Comparison of ENCODE assay signal across 25 mouse cellular contexts in genomic region chr15:68620417-68621214, GRCm38 (mm10).
DNase-seq lines count a peak whose midpoint lies in the region; ATAC-seq and TF ChIP-seq lines count a peak whose summit lies in the region.
"Had no signal": no experiment of that assay in that cellular context is flagged by ENCODE, and none has a peak within 500 bp of the region (broad histone marks: within the 10 kb centered on the region; RNA-seq: fewer than 3 reads in every experiment).

No protein-coding gene starts in this region.

- DNase-seq in embryonic facial prominence, embryonic 14.5 days (ENCODE audit: low spot score): peak; percentile 21
- DNase-seq in embryonic facial prominence, embryonic 10.5 days (ENCODE audit: low spot score): no peak
- no peak for DNase-seq in midbrain, postnatal 0 days (ENCODE audit: low spot score)
- DNase-seq in brain, embryonic 14.5 days (ENCODE audit: low read depth): peak; percentile 25
- peak; percentile 6 for DNase-seq in retina, embryonic 14.5 days (ENCODE audit: low spot score)
- DNase-seq in cerebellum, postnatal 36 days: no peak
- no peak for DNase-seq in lung, postnatal 36 days
- DNase-seq: adrenal gland, postnatal 10 days; adrenal gland, postnatal 36 days; cerebellum, adult 11 months; cerebellum, adult 2 months; cerebellum, adult 9-11 months; cerebellum, postnatal 25 days; forebrain, postnatal 0 days; gastrocnemius, adult 2 months; gastrocnemius, postnatal 14 days; heart, adult 11 months had no signal

- H3K4me3 ChIP-seq in embryonic facial prominence, embryonic 14.5 days (ENCODE audit: low read depth, low read length): no peak overlapping the region
- H3K4me3 ChIP-seq in embryonic facial prominence, embryonic 10.5 days: no peak overlapping the region
- H3K4me3 ChIP-seq in midbrain, embryonic 12.5 days: no peak overlapping the region
- no peak overlapping the region for H3K4me3 ChIP-seq in midbrain, postnatal 0 days (ENCODE audit: low read depth, low read length)
- H3K4me3 ChIP-seq: embryonic facial prominence, embryonic 12.5 days; erythroblast, embryonic 14.5 days; gastrocnemius, adult 2 months; hindbrain, embryonic 12.5 days; hindbrain, embryonic 15.5 days had no signal

- no peak overlapping the region for H3K4me2 ChIP-seq in embryonic facial prominence, embryonic 14.5 days (ENCODE audit: low read depth, low read length)
- H3K4me2 ChIP-seq in midbrain, embryonic 12.5 days (replicated peaks): no peak overlapping the region
- H3K4me2 ChIP-seq in midbrain, postnatal 0 days (ENCODE audit: low read depth, low read length, poor library complexity, severe bottlenecking): no peak overlapping the region
- H3K4me2 ChIP-seq: embryonic facial prominence, embryonic 12.5 days; heart, embryonic 11.5 days; hindbrain, embryonic 12.5 days; hindbrain, embryonic 15.5 days had no signal

- no peaks in the 10 kb centered on the region for H3K36me3 ChIP-seq in embryonic facial prominence, embryonic 14.5 days (ENCODE audit: control insufficient read depth, insufficient read depth, low read length)
- no peaks in the 10 kb centered on the region for H3K36me3 ChIP-seq in embryonic facial prominence, embryonic 10.5 days (replicated peaks)
- no peaks in the 10 kb centered on the region for H3K36me3 ChIP-seq in midbrain, embryonic 12.5 days
- no peaks in the 10 kb centered on the region for H3K36me3 ChIP-seq in midbrain, postnatal 0 days (ENCODE audit: insufficient read depth, low read length)
- H3K36me3 ChIP-seq: embryonic facial prominence, embryonic 12.5 days; hindbrain, embryonic 12.5 days; hindbrain, embryonic 15.5 days had no signal

- no peak overlapping the region for H3K9ac ChIP-seq in embryonic facial prominence, embryonic 14.5 days (ENCODE audit: low read depth, low read length)
- H3K9ac ChIP-seq in midbrain, embryonic 12.5 days (replicated peaks): no peak overlapping the region
- H3K9ac ChIP-seq in midbrain, postnatal 0 days (replicated peaks; ENCODE audit: low read length, poor library complexity, severe bottlenecking): no peak overlapping the region
- H3K9ac ChIP-seq: embryonic facial prominence, embryonic 12.5 days; forebrain, postnatal 0 days; hindbrain, embryonic 12.5 days; hindbrain, embryonic 15.5 days had no signal

- TF ChIP-seq POLR2A in brain, embryonic 14.5 days (IDR thresholded peaks at IDR 0.05; ENCODE audit: borderline replicate concordance, extremely low read depth, insufficient read depth, insufficient read length, poor library complexity, severe bottlenecking): no peak

- H3K9me3 ChIP-seq in embryonic facial prominence, embryonic 14.5 days (ENCODE audit: control insufficient read depth, low read length): no peaks in the 10 kb centered on the region
- H3K9me3 ChIP-seq in embryonic facial prominence, embryonic 10.5 days: no peaks in the 10 kb centered on the region
- no peaks in the 10 kb centered on the region for H3K9me3 ChIP-seq in midbrain, embryonic 12.5 days
- H3K9me3 ChIP-seq in midbrain, postnatal 0 days (ENCODE audit: low read length): no peaks in the 10 kb centered on the region
- H3K9me3 ChIP-seq: embryonic facial prominence, embryonic 12.5 days; hindbrain, embryonic 12.5 days; hindbrain, embryonic 15.5 days had no signal

- ATAC-seq in embryonic facial prominence, embryonic 14.5 days (ENCODE audit: low read depth): peak; percentile 79; the same call in 1 of the 2 replicates
- ATAC-seq in midbrain, embryonic 12.5 days (ENCODE audit: low FRiP score, low read depth): peak; percentile 49; the same call in 1 of the 2 replicates
- ATAC-seq in midbrain, postnatal 0 days (ENCODE audit: low FRiP score): no peak
- ATAC-seq: forebrain, embryonic 14.5 days; forebrain, postnatal 0 days; Patski had no signal

- H3K27me3 ChIP-seq in embryonic facial prominence, embryonic 14.5 days (replicated peaks; ENCODE audit: control insufficient read depth, insufficient read depth, low read length): no peaks in the 10 kb centered on the region
- H3K27me3 ChIP-seq in embryonic facial prominence, embryonic 10.5 days (replicated peaks; ENCODE audit: low read depth, poor library complexity, severe bottlenecking): no peaks in the 10 kb centered on the region
- H3K27me3 ChIP-seq in midbrain, embryonic 12.5 days: no peaks in the 10 kb centered on the region
- H3K27me3 ChIP-seq in midbrain, postnatal 0 days (ENCODE audit: insufficient read depth, low read length): no peaks in the 10 kb centered on the region
- H3K27me3 ChIP-seq: embryonic facial prominence, embryonic 12.5 days; hindbrain, embryonic 12.5 days; hindbrain, embryonic 15.5 days had no signal

- no peak for TF ChIP-seq CTCF in midbrain, postnatal 0 days (IDR thresholded peaks at IDR 0.05)
- TF ChIP-seq CTCF in brain, embryonic 14.5 days (IDR thresholded peaks at IDR 0.05; ENCODE audit: borderline replicate concordance, extremely low read depth, insufficient read depth, insufficient read length): no peak

- WGBS in embryonic facial prominence, embryonic 14.5 days: 63% methylated on average over 6 of the region's 6 CpGs
- WGBS in embryonic facial prominence, embryonic 10.5 days: 71% methylated on average over 6 of the region's 6 CpGs
- WGBS in midbrain, embryonic 12.5 days: 55% methylated on average over 6 of the region's 6 CpGs
- WGBS in midbrain, postnatal 0 days: 66% methylated on average over 6 of the region's 6 CpGs

- no peak overlapping the region for H3K27ac ChIP-seq in embryonic facial prominence, embryonic 14.5 days (replicated peaks; ENCODE audit: low read depth, low read length)
- H3K27ac ChIP-seq in embryonic facial prominence, embryonic 10.5 days (replicated peaks): no peak overlapping the region
- no peak overlapping the region for H3K27ac ChIP-seq in midbrain, embryonic 12.5 days (replicated peaks)
- no peak overlapping the region for H3K27ac ChIP-seq in midbrain, postnatal 0 days (ENCODE audit: low read depth, low read length)
- H3K27ac ChIP-seq: embryonic facial prominence, embryonic 12.5 days; gastrocnemius, adult 2 months; hindbrain, embryonic 12.5 days; hindbrain, embryonic 15.5 days had no signal

- no peaks in the 10 kb centered on the region for H3K4me1 ChIP-seq in embryonic facial prominence, embryonic 14.5 days (ENCODE audit: control insufficient read depth, insufficient read depth, low read length)
- H3K4me1 ChIP-seq in embryonic facial prominence, embryonic 10.5 days: no peaks in the 10 kb centered on the region
- H3K4me1 ChIP-seq in midbrain, embryonic 12.5 days: no peaks in the 10 kb centered on the region
- no peaks in the 10 kb centered on the region for H3K4me1 ChIP-seq in midbrain, postnatal 0 days (ENCODE audit: insufficient read depth, low read length)
- H3K4me1 ChIP-seq: embryonic facial prominence, embryonic 12.5 days; hindbrain, embryonic 15.5 days had no signal

Comparison
In these comparisons a context has a peak if more than half of its experiments do, and no peak if none do; other contexts are left out.
1. DNase-seq: peak in embryonic facial prominence, embryonic 14.5 days (single experiment), brain, embryonic 14.5 days (single experiment) and retina, embryonic 14.5 days (single experiment); none in embryonic facial prominence, embryonic 10.5 days (single experiment), midbrain, postnatal 0 days (single experiment), cerebellum, postnatal 36 days (0 of 2) and lung, postnatal 36 days (single experiment).